Mouse (Mus musculus): ENCODE measurements around the gene Raly. TPM values are rescaled to one million over a fixed set of nuclear protein-coding genes. Genes with fewer than 3 reads are reported as not detected.
A peak's percentile ranks its signal among the peaks of the same experiment; 100 is the strongest.

Gene Raly
- polyA plus RNA-seq (2012; rRNA removed) = 355 and 385 TPM in 2 replicates
- polyA plus RNA-seq (2014; fragmentation: Nextera tagmentation; extraction: Ambion mirVana) = 65.0 and 66.6 TPM in 2 replicates

DNA sequence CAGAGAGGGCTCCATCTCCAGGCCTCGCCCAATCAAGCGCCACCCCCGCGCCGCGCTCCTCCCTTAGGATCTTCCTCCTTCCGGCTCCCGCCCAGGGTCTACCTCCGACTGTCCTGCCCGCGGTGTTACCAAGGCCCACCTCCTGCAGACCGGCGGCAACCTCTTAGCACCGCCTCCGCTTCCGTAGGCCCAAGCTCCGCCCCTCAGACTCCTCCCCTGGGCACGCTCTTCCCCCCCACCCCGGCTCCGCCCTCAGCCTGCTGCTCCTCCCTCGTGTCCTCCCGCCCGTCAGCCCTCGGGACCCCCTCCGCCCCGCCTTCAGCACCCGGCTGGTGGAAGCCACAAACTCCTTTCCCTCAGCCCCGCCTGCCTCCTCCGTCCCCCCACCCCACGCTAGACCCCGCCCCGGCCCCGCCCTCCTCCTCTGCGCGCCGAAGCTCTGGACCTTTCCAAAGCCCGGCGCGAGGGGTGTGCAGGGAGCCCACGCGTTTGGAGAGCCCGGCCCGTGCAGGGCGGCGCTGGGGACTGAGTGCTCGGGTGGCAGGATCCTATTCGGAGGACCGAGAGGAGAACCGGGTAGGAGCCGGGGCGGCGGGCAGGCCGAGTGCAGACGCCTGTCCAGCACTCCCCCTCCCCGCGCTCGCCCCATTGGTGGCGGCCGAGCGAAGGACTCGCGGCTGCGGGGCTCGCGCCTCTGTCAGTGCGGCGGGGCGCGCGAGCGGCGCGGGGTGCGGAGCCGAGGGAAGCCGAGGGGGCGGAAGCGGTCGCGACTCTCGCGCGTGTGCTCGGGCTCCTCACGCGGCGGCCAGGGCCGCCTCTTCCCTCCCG is at the start of gene Raly, which contains the start of gene a:
Raly (plus strand) TSS at position 441 of the 828 bp plus-strand sequence.
a (plus strand) TSS at position 747 of the 828 bp plus-strand sequence.
- peak within 1 kb of the TSS; percentile 98 for H3K9ac ChIP-seq (ENCODE audit: low read depth, low read length, severe bottlenecking)
- H3K27ac ChIP-seq (replicated peaks; ENCODE audit: low read depth, low read length) = peak within 1 kb of the TSS; percentile 98
- H3K4me3 ChIP-seq (replicated peaks; ENCODE audit: low read length) = peak within 1 kb of the TSS; percentile 97
- H3K9me3 ChIP-seq (ENCODE audit: control insufficient read depth, low read length) = no peaks in the 10 kb centered on the region
- H3K36me3 ChIP-seq (ENCODE audit: control insufficient read depth, insufficient read depth, low read length) = no peaks in the 10 kb centered on the region
- H3K4me1 ChIP-seq (ENCODE audit: control insufficient read depth, insufficient read depth, low read length) = peaks cover 31% of the 10 kb centered on the region
- no peaks in the 10 kb centered on the region for H3K27me3 ChIP-seq (ENCODE audit: control insufficient read depth, insufficient read depth, low read length)
- 2% methylated on average over 54 of the region's 89 CpGs for WGBS
- TF ChIP-seq POLR2A (IDR thresholded peaks at IDR 0.05; ENCODE audit: borderline replicate concordance, extremely low read depth, insufficient read depth, insufficient read length) = peak; percentile 97
- ATAC-seq (ENCODE audit: low FRiP score, low read depth) (peak; percentile 94), DNase-seq (ENCODE audit: low spot score) (peak; percentile 96)
- peak within 1 kb of the TSS; percentile 71 for H3K4me2 ChIP-seq (replicated peaks; ENCODE audit: low read depth, low read length, severe bottlenecking)

DNA sequence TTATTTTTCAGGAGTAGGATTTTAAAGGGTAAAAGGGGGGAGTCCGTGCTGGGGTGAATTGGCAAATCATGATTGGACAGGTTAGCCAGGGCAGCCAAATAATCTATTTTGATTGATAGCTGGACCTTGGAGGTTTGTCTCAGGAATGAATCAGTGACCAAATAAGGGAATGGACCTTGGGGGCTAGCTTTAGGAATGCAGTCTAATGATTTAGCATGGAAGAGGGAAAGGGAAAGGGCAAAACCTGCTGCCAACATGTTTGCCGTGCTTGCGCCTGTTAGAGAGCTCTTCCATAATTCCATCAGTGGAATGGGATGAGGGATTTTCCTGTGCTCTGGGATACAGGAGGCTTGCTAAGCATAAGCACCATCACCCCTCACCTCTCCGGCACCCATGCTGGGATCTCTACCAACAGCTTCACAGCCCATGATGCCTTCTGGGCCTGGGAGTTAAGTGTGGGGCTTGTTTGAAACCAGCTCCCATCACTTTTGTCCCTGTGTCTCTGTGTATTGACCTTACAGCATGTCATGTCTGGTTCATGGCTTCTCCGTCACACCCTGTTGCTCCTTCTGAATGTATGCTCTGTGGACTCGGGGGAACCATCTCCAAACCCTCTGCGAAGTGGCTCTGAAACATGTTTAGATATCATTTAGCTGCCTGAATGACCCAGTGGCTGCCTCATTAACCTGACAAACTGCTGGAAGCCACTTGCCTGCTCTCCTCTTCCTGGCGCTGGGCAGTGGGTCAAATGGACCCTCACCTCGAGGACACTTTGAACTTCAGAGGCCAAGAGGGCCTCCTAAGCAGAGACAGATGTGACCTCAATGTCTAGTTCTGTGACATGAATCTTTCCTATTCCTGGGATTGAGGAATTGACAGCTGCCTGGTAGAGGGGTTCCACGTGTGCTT is 47.7 kb upstream of the Raly start:
- 47% methylated on average over 10 of the region's 10 CpGs for WGBS
- no peaks in the 10 kb centered on the region for H3K4me1 ChIP-seq (ENCODE audit: control insufficient read depth, insufficient read depth, low read length)

DNA sequence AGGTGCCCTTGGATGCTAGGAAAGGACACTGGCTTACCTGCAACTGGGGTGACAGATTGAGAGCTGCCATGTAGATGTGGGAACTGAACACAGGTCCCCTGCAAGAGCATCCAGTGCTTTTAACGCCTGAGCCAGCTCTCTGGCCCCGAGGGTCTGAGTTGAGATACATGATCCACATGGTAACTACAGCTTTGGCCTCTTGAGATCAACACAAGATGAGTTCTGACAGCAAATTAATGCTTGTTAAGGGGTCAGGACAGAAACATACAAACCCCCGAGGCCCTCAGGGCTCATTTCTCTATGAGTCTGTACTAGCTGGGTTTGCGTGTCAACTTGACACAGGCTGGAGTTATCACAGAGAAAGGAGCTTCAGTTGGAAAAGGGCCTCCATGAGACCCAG is 47.0 kb upstream of the Raly start:
- Histone ChIP-seq H3K27ac (replicated peaks; ENCODE audit: low read depth, low read length) (no peak overlapping the region), H3K36me3 (ENCODE audit: control insufficient read depth, insufficient read depth, low read length) (no peaks in the 10 kb centered on the region), H3K4me3 (replicated peaks; ENCODE audit: low read length) (no peak overlapping the region), H3K9ac (ENCODE audit: low read depth, low read length, severe bottlenecking) (no peak overlapping the region), H3K4me2 (replicated peaks; ENCODE audit: low read depth, low read length, severe bottlenecking) (no peak overlapping the region), H3K27me3 (ENCODE audit: control insufficient read depth, insufficient read depth, low read length) (no peaks in the 10 kb centered on the region), H3K9me3 (ENCODE audit: control insufficient read depth, low read length) (no peaks in the 10 kb centered on the region), H3K4me1 (ENCODE audit: control insufficient read depth, insufficient read depth, low read length) (peaks cover 1% of the 10 kb centered on the region)
- 51% methylated on average over 4 of the region's 4 CpGs for WGBS
- DNase-seq (ENCODE audit: low spot score) = no peak
- ATAC-seq (ENCODE audit: low FRiP score, low read depth) = no peak
- no peak for TF ChIP-seq POLR2A (IDR thresholded peaks at IDR 0.05; ENCODE audit: borderline replicate concordance, extremely low read depth, insufficient read depth, insufficient read length)

More for the DNA sequence above, 47.7 kb upstream of the Raly start:
- no peak for TF ChIP-seq POLR2A (IDR thresholded peaks at IDR 0.05; ENCODE audit: borderline replicate concordance, extremely low read depth, insufficient read depth, insufficient read length)
- no peak overlapping the region for H3K4me3 ChIP-seq (replicated peaks; ENCODE audit: low read length)
- no peaks in the 10 kb centered on the region for H3K36me3 ChIP-seq (ENCODE audit: control insufficient read depth, insufficient read depth, low read length)
- H3K9me3 ChIP-seq (ENCODE audit: control insufficient read depth, low read length) = no peaks in the 10 kb centered on the region
- no peak overlapping the region for H3K27ac ChIP-seq (replicated peaks; ENCODE audit: low read depth, low read length)
- no peaks in the 10 kb centered on the region for H3K27me3 ChIP-seq (ENCODE audit: control insufficient read depth, insufficient read depth, low read length)
- no peak overlapping the region for H3K4me2 ChIP-seq (replicated peaks; ENCODE audit: low read depth, low read length, severe bottlenecking)
- H3K9ac ChIP-seq (ENCODE audit: low read depth, low read length, severe bottlenecking) = no peak overlapping the region
- DNase-seq (ENCODE audit: low spot score) (no peak), ATAC-seq (ENCODE audit: low FRiP score, low read depth) (no peak)

DNA sequence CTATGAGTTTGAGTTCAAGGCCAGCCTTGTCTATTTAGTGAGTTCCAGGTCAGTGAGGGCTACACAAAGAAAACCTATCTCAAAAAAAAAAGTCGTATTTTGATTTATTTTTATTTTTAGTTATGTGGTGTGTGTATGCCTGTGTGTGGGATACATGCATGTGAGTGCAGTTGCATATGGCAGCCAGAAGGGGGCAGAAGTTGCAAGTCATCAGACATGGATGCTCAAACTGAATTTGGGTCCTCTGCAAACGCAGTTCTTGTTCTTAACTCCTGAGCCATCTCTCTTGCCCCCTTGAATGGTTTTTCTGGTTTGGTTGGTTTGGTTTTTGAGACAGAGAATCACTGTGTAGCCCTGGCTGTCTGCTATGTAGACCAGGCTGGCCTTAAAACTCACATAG is 42.5 kb upstream of the Raly start:
- WGBS = 93% methylated on average over 2 of the region's 2 CpGs
- no peak overlapping the region for H3K27ac ChIP-seq (replicated peaks; ENCODE audit: low read depth, low read length)
- no peak for TF ChIP-seq POLR2A (IDR thresholded peaks at IDR 0.05; ENCODE audit: borderline replicate concordance, extremely low read depth, insufficient read depth, insufficient read length)
- no peak overlapping the region for H3K4me2 ChIP-seq (replicated peaks; ENCODE audit: low read depth, low read length, severe bottlenecking)
- H3K27me3 ChIP-seq (ENCODE audit: control insufficient read depth, insufficient read depth, low read length) = no peaks in the 10 kb centered on the region
- peaks cover 12% of the 10 kb centered on the region for H3K4me1 ChIP-seq (ENCODE audit: control insufficient read depth, insufficient read depth, low read length)
- H3K9me3 ChIP-seq (ENCODE audit: control insufficient read depth, low read length) = no peaks in the 10 kb centered on the region
- H3K9ac ChIP-seq (ENCODE audit: low read depth, low read length, severe bottlenecking) = no peak overlapping the region
- no peak overlapping the region for H3K4me3 ChIP-seq (replicated peaks; ENCODE audit: low read length)
- H3K36me3 ChIP-seq (ENCODE audit: control insufficient read depth, insufficient read depth, low read length) = no peaks in the 10 kb centered on the region
- no peak for DNase-seq (ENCODE audit: low spot score)
- ATAC-seq (ENCODE audit: low FRiP score, low read depth) = no peak
